Mouse (Mus musculus): ENCODE measurements at regions not wholly inside any gene's neighbourhood (a gene's known extent, or its start where the extent isn't known, plus 50 kb on each side); places are given as distances from the start of the nearest gene placed in this dataset.
"Not testable (repeated sequence)": the region's sequence is repeated elsewhere in the genome, so short reads cannot be mapped to it uniquely, and the experiment has no call there.

- DNase-seq = no peak
These were observed 826.2 kb upstream of the 4930452B06Rik start for GRCm38 (mm10) chr14:9492228-9492627.

- no peak for DNase-seq
These were observed 822.5 kb upstream of the 4930452B06Rik start for GRCm38 (mm10) chr14:9488585-9488984.

GRCm38 (mm10) chr14:9478981-9479380 lies 812.9 kb upstream of the 4930452B06Rik start:
- no peak for DNase-seq

- DNase-seq = no peak
These were observed 809.1 kb upstream of the 4930452B06Rik start for GRCm38 (mm10) chr14:9475169-9475568.

GRCm38 (mm10) chr14:9469686-9470085 lies 803.6 kb upstream of the 4930452B06Rik start:
- DNase-seq = no peak

- DNase-seq = no peak
These were observed 802.6 kb upstream of the 4930452B06Rik start for GRCm38 (mm10) chr14:9468654-9469053.

GRCm38 (mm10) chr14:9467690-9468458 lies 801.8 kb upstream of the 4930452B06Rik start:
- DNase-seq = no peak

- DNase-seq = no peak
These were observed 794.0 kb upstream of the 4930452B06Rik start for GRCm38 (mm10) chr14:9460006-9460405.

- no peak for DNase-seq
These were observed 792.8 kb upstream of the 4930452B06Rik start for GRCm38 (mm10) chr14:9458856-9459255.

- no peak for DNase-seq
These were observed 791.9 kb upstream of the 4930452B06Rik start for GRCm38 (mm10) chr14:9457801-9458495.

- DNase-seq = no peak
These were observed 789.9 kb upstream of the 4930452B06Rik start for GRCm38 (mm10) chr14:9455986-9456385.

- no peak for DNase-seq
These were observed 783.9 kb upstream of the 4930452B06Rik start for GRCm38 (mm10) chr14:9449942-9450341.

GRCm38 (mm10) chr14:9437896-9438295 lies 771.9 kb upstream of the 4930452B06Rik start:
- no peak for DNase-seq

GRCm38 (mm10) chr14:9435136-9435535 lies 769.1 kb upstream of the 4930452B06Rik start:
- no peak for DNase-seq

- no peak for DNase-seq
These were observed 767.1 kb upstream of the 4930452B06Rik start for GRCm38 (mm10) chr14:9433081-9433590.

- no peak for DNase-seq
These were observed 765.8 kb upstream of the 4930452B06Rik start for GRCm38 (mm10) chr14:9431798-9432197.

- DNase-seq = no peak
These were observed 745.9 kb upstream of the 4930452B06Rik start for GRCm38 (mm10) chr14:9411822-9412403.

GRCm38 (mm10) chr14:9403688-9404087 lies 737.6 kb upstream of the 4930452B06Rik start:
- no peak for DNase-seq

- no peak for DNase-seq
These were observed 734.8 kb upstream of the 4930452B06Rik start for GRCm38 (mm10) chr14:9400861-9401260.

GRCm38 (mm10) chr14:9393271-9393771 lies 727.3 kb upstream of the 4930452B06Rik start:
- peak; percentile 15 to 50 for DNase-seq

GRCm38 (mm10) chr14:9389878-9390536 lies 724.0 kb upstream of the 4930452B06Rik start:
- not testable (repeated sequence) for DNase-seq

GRCm38 (mm10) chr14:9389180-9389579 lies 723.1 kb upstream of the 4930452B06Rik start:
- DNase-seq = no peak
